Mouse (Mus musculus): ENCODE data around the gene Pdzrn3.

DNA sequence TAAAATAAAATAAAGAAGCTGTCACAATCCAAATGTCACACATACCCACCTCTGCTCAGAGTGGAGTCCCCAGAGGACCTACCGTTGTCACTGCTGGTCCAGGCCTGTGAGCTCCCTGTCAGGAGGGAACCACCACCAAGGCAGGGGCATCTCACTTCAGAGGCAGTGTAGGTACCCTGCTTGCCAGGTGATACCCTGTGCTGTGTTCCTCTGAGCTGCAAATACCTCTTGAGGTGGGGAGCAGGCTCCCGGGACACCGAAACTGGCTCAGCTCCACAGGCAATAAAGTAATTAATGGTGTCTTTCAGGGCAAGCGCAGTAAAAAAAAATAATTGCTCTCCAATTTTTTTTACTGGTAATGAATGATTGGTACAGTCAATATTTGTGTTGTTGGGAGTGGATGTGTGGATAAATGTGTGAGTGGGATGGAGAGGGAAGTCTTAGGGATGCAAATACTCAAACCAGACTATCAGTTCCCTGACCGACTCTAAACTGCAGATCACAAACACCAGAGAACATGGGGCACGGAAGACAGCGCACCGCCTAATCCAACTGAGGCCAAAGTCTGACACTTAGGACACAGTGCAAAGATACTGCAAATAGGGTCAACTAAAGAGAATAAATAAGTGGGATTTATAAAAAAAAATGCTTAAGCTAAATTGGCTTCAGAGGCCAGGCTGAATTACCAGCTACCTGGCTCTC is 162.8 kb downstream of the Pdzrn3 start:
- TF ChIP-seq CTCF (IDR thresholded peaks at IDR 0.05; ENCODE audit: borderline replicate concordance, insufficient read depth, low read depth, low read length) (no peak), POLR2A (IDR thresholded peaks at IDR 0.05; ENCODE audit: borderline replicate concordance, insufficient read depth, low read length) (no peak)
